Mouse (Mus musculus): Measurements from ENCODE around the gene Fndc3b.

The Fndc3b gene

GRCm38 (mm10) chr3:27709096-27709905 is 1.8 kb downstream of the Fndc3b start:
- no peak for DNase-seq (ENCODE audit: low spot score in 2 of 2)

GRCm38 (mm10) chr3:27708581-27708980 is 2.5 kb downstream of the Fndc3b start:
- no peak for DNase-seq (ENCODE audit: low spot score in 2 of 2)

GRCm38 (mm10) chr3:27705761-27706160 is 5.3 kb downstream of the Fndc3b start:
- DNase-seq (ENCODE audit: low spot score in 2 of 2): no peak

- DNase-seq (ENCODE audit: low spot score in 2 of 2): no peak
These were observed 6.1 kb downstream of the Fndc3b start for GRCm38 (mm10) chr3:27705056-27705455.

GRCm38 (mm10) chr3:27704641-27705040 is 6.5 kb downstream of the Fndc3b start:
- no peak for DNase-seq (ENCODE audit: low spot score in 2 of 2)

- no peak for DNase-seq (ENCODE audit: low spot score in 2 of 2)
These were observed 7.6 kb downstream of the Fndc3b start for GRCm38 (mm10) chr3:27703531-27703930.

- no peak for DNase-seq (ENCODE audit: low spot score in 2 of 2)
These were observed 8.0 kb downstream of the Fndc3b start for GRCm38 (mm10) chr3:27703081-27703480.

- no peak for DNase-seq (ENCODE audit: low spot score in 2 of 2)
These were observed 12.4 kb downstream of the Fndc3b start for GRCm38 (mm10) chr3:27698671-27699070.

- DNase-seq (ENCODE audit: low spot score in 2 of 2): no peak
These were observed 14.7 kb downstream of the Fndc3b start for GRCm38 (mm10) chr3:27696449-27696797.

- no peak for DNase-seq (ENCODE audit: low spot score in 2 of 2)
These were observed 15.3 kb downstream of the Fndc3b start for GRCm38 (mm10) chr3:27695612-27696448.

GRCm38 (mm10) chr3:27694586-27694985 is 16.5 kb downstream of the Fndc3b start:
- DNase-seq (ENCODE audit: low spot score in 2 of 2): no peak

- no peak for DNase-seq (ENCODE audit: low spot score in 2 of 2)
These were observed 17.0 kb downstream of the Fndc3b start for GRCm38 (mm10) chr3:27694111-27694510.

- no peak for DNase-seq (ENCODE audit: low spot score in 2 of 2)
These were observed 19.5 kb downstream of the Fndc3b start for GRCm38 (mm10) chr3:27691486-27692160.

- peak in 1 of 2 experiments; percentile 28 for DNase-seq (ENCODE audit: low spot score in 2 of 2)
These were observed 21.1 kb downstream of the Fndc3b start for GRCm38 (mm10) chr3:27690030-27690429.

GRCm38 (mm10) chr3:27689149-27689865 is 21.8 kb downstream of the Fndc3b start:
- peak in 1 of 2 experiments; percentile 29 for DNase-seq (ENCODE audit: low spot score in 2 of 2)

GRCm38 (mm10) chr3:27686732-27687491 is 24.2 kb downstream of the Fndc3b start:
- DNase-seq (ENCODE audit: low spot score in 2 of 2): no peak

GRCm38 (mm10) chr3:27685650-27686208 is 25.4 kb downstream of the Fndc3b start:
- no peak for DNase-seq (ENCODE audit: low spot score in 2 of 2)

GRCm38 (mm10) chr3:27685134-27685533 is 26.0 kb downstream of the Fndc3b start:
- DNase-seq (ENCODE audit: low spot score in 2 of 2): no peak

GRCm38 (mm10) chr3:27683374-27683773 is 27.7 kb downstream of the Fndc3b start:
- DNase-seq (ENCODE audit: low spot score in 2 of 2): no peak

GRCm38 (mm10) chr3:27677574-27677973 is 33.5 kb downstream of the Fndc3b start:
- no peak for DNase-seq (ENCODE audit: low spot score in 2 of 2)

GRCm38 (mm10) chr3:27673660-27674059 is 37.4 kb downstream of the Fndc3b start:
- DNase-seq (ENCODE audit: low spot score in 2 of 2): no peak
